Mouse (Mus musculus) embryonic facial prominence, embryonic 13.5 days (tissue): Measurements from ENCODE around the gene Slc7a6. TPM values are rescaled to one million over a fixed set of nuclear protein-coding genes. Genes with fewer than 3 reads are reported as not detected.
A peak's percentile ranks its signal among the peaks of the same experiment; 100 is the strongest.

Source experiments
- ATAC-seq: fragments of 200-750 bp; cut with Nextera tagmentation; 2 replicates; pipeline ENCODE4 v1.8.0; 2017; ENCODE audit warnings: low read depth; ENCODE audit not compliant: insufficient number of reproducible peaks, insufficient read depth, low FRiP score, low TSS enrichment
- H3K27ac ChIP-seq: fragments of 300-500 bp; sonication (generic); 2 replicates; pipeline ENCODE4 v1.5.1; 2015; ENCODE audit warnings: moderate library complexity, mild to moderate bottlenecking, inconsistent platforms
- H3K27me3 ChIP-seq: fragments of 300-500 bp; sonication (generic); 2 replicates; pipeline ENCODE4 v1.6.1; 2015; ENCODE audit warnings: mild to moderate bottlenecking, inconsistent platforms
- H3K36me3 ChIP-seq: fragments of 300-500 bp; sonication (generic); 2 replicates; pipeline ENCODE4 v1.6.1; 2015; ENCODE audit warnings: mild to moderate bottlenecking, inconsistent platforms
- H3K4me1 ChIP-seq: fragments of 300-500 bp; sonication (generic); 2 replicates; pipeline ENCODE4 v1.6.1; 2015; ENCODE audit warnings: inconsistent platforms
- H3K4me2 ChIP-seq: fragments of 300-500 bp; sonication (generic); 2 replicates; pipeline ENCODE4 v1.6.1; 2015; ENCODE audit warnings: moderate library complexity, mild to moderate bottlenecking, inconsistent platforms
- H3K4me3 ChIP-seq: fragments of 300-500 bp; sonication (generic); 2 replicates; pipeline ENCODE4 v1.5.1; 2015; ENCODE audit warnings: mild to moderate bottlenecking, inconsistent platforms
- H3K9ac ChIP-seq: fragments of 300-500 bp; sonication (generic); 2 replicates; pipeline ENCODE4 v1.6.1; 2015; ENCODE audit warnings: mild to moderate bottlenecking, inconsistent platforms
- H3K9me3 ChIP-seq: fragments of 300-500 bp; sonication (generic); 2 replicates; pipeline ENCODE4 v1.6.1; 2016; ENCODE audit warnings: inconsistent platforms
- WGBS: fragments of 180-500 bp; shearing (Covaris S2); methylation state at CpG from one replicate; pipeline ENCODE4 v1.1.7; 2015; ENCODE audit warnings: mixed read lengths; 5-methylcytosine and 5-hydroxymethylcytosine counted together
- polyA plus RNA-seq: library from polyadenylated mRNA; unstranded; fragments of >200 nt; fragmentation: Nextera tagmentation; extraction: Ambion mirVana; gene quantifications from 2 replicates; pipeline ENCODE4 v1.2.1, GENCODE M21; 2015

The Slc7a6 gene
- polyA plus RNA-seq, 1 experiment from 2014 or later, result 59.2 TPM

GRCm38 (mm10) chr8:106145331-106145730, 23.3 kb upstream of the Slc7a6 start:
- ATAC-seq, result no peak
- no peak overlapping the region for H3K4me3 ChIP-seq
- H3K27me3 ChIP-seq, result no peaks in the 10 kb centered on the region
- 92% methylated on average over 2 of the region's 2 CpGs for WGBS
- no peak overlapping the region for H3K9ac ChIP-seq
- no peaks in the 10 kb centered on the region for H3K36me3 ChIP-seq
- H3K4me1 ChIP-seq, result peaks cover 3% of the 10 kb centered on the region; the same call in 1 of the 2 replicates
- no peaks in the 10 kb centered on the region for H3K9me3 ChIP-seq
- no peak overlapping the region for H3K4me2 ChIP-seq
- no peak overlapping the region for H3K27ac ChIP-seq

GRCm38 (mm10) chr8:106146014-106146413, 22.6 kb upstream of the Slc7a6 start:
- H3K9ac ChIP-seq, result no peak overlapping the region
- no peaks in the 10 kb centered on the region for H3K36me3 ChIP-seq
- H3K27me3 ChIP-seq, result no peaks in the 10 kb centered on the region
- no peak overlapping the region for H3K27ac ChIP-seq
- H3K4me2 ChIP-seq, result no peak overlapping the region
- H3K4me1 ChIP-seq, result peaks cover 8% of the 10 kb centered on the region
- WGBS, result 85% methylated on average over 4 of the region's 4 CpGs
- ATAC-seq, result no peak
- H3K4me3 ChIP-seq, result no peak overlapping the region
- no peaks in the 10 kb centered on the region for H3K9me3 ChIP-seq

- Histone ChIP-seq H3K4me1 (peaks cover 16% of the 10 kb centered on the region), H3K4me2 (no peak overlapping the region), H3K4me3 (no peak overlapping the region), H3K9ac (no peak overlapping the region), H3K27ac (no peak overlapping the region), H3K9me3 (no peaks in the 10 kb centered on the region), H3K36me3 (peaks cover 2% of the 10 kb centered on the region; the same call in 1 of the 2 replicates), H3K27me3 (no peaks in the 10 kb centered on the region)
- 83% methylated on average over 6 of the region's 6 CpGs for WGBS
- ATAC-seq, result no peak
Observed at GRCm38 (mm10) chr8:106147868-106148565, 20.6 kb upstream of the Slc7a6 start.

GRCm38 (mm10) chr8:106149025-106149424, 19.6 kb upstream of the Slc7a6 start:
- peaks cover 16% of the 10 kb centered on the region for H3K4me1 ChIP-seq
- H3K36me3 ChIP-seq, result peaks cover 2% of the 10 kb centered on the region; the same call in 1 of the 2 replicates
- H3K27me3 ChIP-seq, result no peaks in the 10 kb centered on the region
- no peak overlapping the region for H3K4me3 ChIP-seq
- no peak overlapping the region for H3K9ac ChIP-seq
- H3K9me3 ChIP-seq, result no peaks in the 10 kb centered on the region
- no peak overlapping the region for H3K4me2 ChIP-seq
- H3K27ac ChIP-seq, result no peak overlapping the region
- ATAC-seq, result no peak
- 94% methylated on average over 6 of the region's 6 CpGs for WGBS

- H3K27ac ChIP-seq, result peak within 1 kb of the TSS; percentile 48; the same call in 1 of the 2 replicates
- H3K4me1 ChIP-seq, result peaks cover 16% of the 10 kb centered on the region
- H3K9ac ChIP-seq, result peak within 1 kb of the TSS; percentile 81
- 2% methylated on average over 38 of the region's 38 CpGs for WGBS
- H3K4me2 ChIP-seq, result peak within 1 kb of the TSS; percentile 77
- peaks cover 10% of the 10 kb centered on the region for H3K36me3 ChIP-seq
- H3K27me3 ChIP-seq, result no peaks in the 10 kb centered on the region
- ATAC-seq, result peak; percentile 92
- H3K4me3 ChIP-seq, result peak within 1 kb of the TSS; percentile 79
- no peaks in the 10 kb centered on the region for H3K9me3 ChIP-seq
Observed at GRCm38 (mm10) chr8:106149801-106150652, 18.6 kb upstream of the Slc7a6 start, which contains the start of gene Pla2g15. Pla2g15 (plus strand) TSS chr8:106150399.

- Histone ChIP-seq H3K4me2 (peak overlapping the region; percentile 77), H3K9ac (peak overlapping the region; percentile 81), H3K27ac (0 out of 2 replicates have a peak overlapping the region, but pooled peaks have one; percentile 48), H3K4me3 (peak overlapping the region; percentile 79), H3K4me1 (peaks cover 16% of the 10 kb centered on the region), H3K9me3 (no peaks in the 10 kb centered on the region), H3K36me3 (peaks cover 14% of the 10 kb centered on the region), H3K27me3 (no peaks in the 10 kb centered on the region)
- 14% methylated on average over 8 of the region's 8 CpGs for WGBS
- ATAC-seq, result no peak
Observed at GRCm38 (mm10) chr8:106150653-106151000, 18.0 kb upstream of the Slc7a6 start.

GRCm38 (mm10) chr8:106151041-106151440, 17.6 kb upstream of the Slc7a6 start:
- Histone ChIP-seq H3K4me3 (peak overlapping the region; percentile 79), H3K27me3 (no peaks in the 10 kb centered on the region), H3K4me2 (peak overlapping the region; percentile 77), H3K4me1 (peaks cover 16% of the 10 kb centered on the region), H3K9ac (peak overlapping the region; percentile 81), H3K9me3 (no peaks in the 10 kb centered on the region), H3K27ac (0 out of 2 replicates have a peak overlapping the region, but pooled peaks have one; percentile 48), H3K36me3 (peaks cover 17% of the 10 kb centered on the region)
- ATAC-seq, result no peak
- 78% methylated on average over 9 of the region's 9 CpGs for WGBS

- Histone ChIP-seq H3K4me3 (no peak overlapping the region), H3K27ac (no peak overlapping the region), H3K36me3 (peaks cover 29% of the 10 kb centered on the region), H3K9me3 (no peaks in the 10 kb centered on the region), H3K4me1 (peaks cover 16% of the 10 kb centered on the region), H3K4me2 (no peak overlapping the region), H3K27me3 (no peaks in the 10 kb centered on the region), H3K9ac (no peak overlapping the region)
- ATAC-seq, result no peak
- WGBS, result 72% methylated on average over 4 of the region's 4 CpGs
Observed at GRCm38 (mm10) chr8:106152876-106153275, 15.8 kb upstream of the Slc7a6 start.

GRCm38 (mm10) chr8:106157419-106157818, 11.2 kb upstream of the Slc7a6 start:
- no peak overlapping the region for H3K4me2 ChIP-seq
- no peak overlapping the region for H3K4me3 ChIP-seq
- H3K27ac ChIP-seq, result no peak overlapping the region
- no peak for ATAC-seq
- H3K9me3 ChIP-seq, result no peaks in the 10 kb centered on the region
- no peaks in the 10 kb centered on the region for H3K27me3 ChIP-seq
- peaks cover 71% of the 10 kb centered on the region for H3K36me3 ChIP-seq
- no peaks in the 10 kb centered on the region for H3K4me1 ChIP-seq
- WGBS, result 95% methylated on average over 1 of the region's 1 CpGs
- no peak overlapping the region for H3K9ac ChIP-seq

- peaks cover 79% of the 10 kb centered on the region for H3K36me3 ChIP-seq
- ATAC-seq, result no peak
- no peaks in the 10 kb centered on the region for H3K4me1 ChIP-seq
- H3K4me2 ChIP-seq, result no peak overlapping the region
- no peak overlapping the region for H3K4me3 ChIP-seq
- H3K9me3 ChIP-seq, result no peaks in the 10 kb centered on the region
- H3K27me3 ChIP-seq, result no peaks in the 10 kb centered on the region
- H3K9ac ChIP-seq, result no peak overlapping the region
- WGBS, result 84% methylated on average over 10 of the region's 10 CpGs
- H3K27ac ChIP-seq, result no peak overlapping the region
Observed at GRCm38 (mm10) chr8:106158381-106158780, 10.3 kb upstream of the Slc7a6 start.

GRCm38 (mm10) chr8:106159876-106160275, 8.8 kb upstream of the Slc7a6 start:
- H3K27ac ChIP-seq, result no peak overlapping the region
- H3K4me2 ChIP-seq, result no peak overlapping the region
- no peak for ATAC-seq
- H3K9me3 ChIP-seq, result no peaks in the 10 kb centered on the region
- WGBS, result 81% methylated on average over 6 of the region's 6 CpGs
- peaks cover 85% of the 10 kb centered on the region for H3K36me3 ChIP-seq
- no peaks in the 10 kb centered on the region for H3K4me1 ChIP-seq
- no peak overlapping the region for H3K4me3 ChIP-seq
- no peak overlapping the region for H3K9ac ChIP-seq
- no peaks in the 10 kb centered on the region for H3K27me3 ChIP-seq
